Mouse (Mus musculus) lung, embryonic 14.5 days (tissue): ENCODE measurements at regions not wholly inside any gene's neighbourhood (a gene's known extent, or its start where the extent isn't known, plus 50 kb on each side); places are given as distances from the start of the nearest gene placed in this dataset.

Source experiments
- ATAC-seq: fragments of 200-750 bp; cut with Nextera tagmentation; 2 replicates; pipeline ENCODE4 v1.8.0; 2017; ENCODE audit warnings: mild to moderate bottlenecking, moderate TSS enrichment, moderate library complexity; ENCODE audit not compliant: insufficient read depth
- DNase-seq: peaks from one replicate; pipeline ENCODE4 v3.0.0-alpha.2; 2015
- H3K27ac ChIP-seq: fragments of 300-500 bp; sonication (generic); 2 replicates; pipeline ENCODE4 v1.5.1; 2014; ENCODE audit warnings: low read depth, mild to moderate bottlenecking, moderate library complexity
- H3K27me3 ChIP-seq: fragments of 300-500 bp; sonication (generic); 2 replicates; pipeline ENCODE4 v1.6.1; 2014; ENCODE audit warnings: low read length, control low read depth; ENCODE audit not compliant: insufficient read depth
- H3K36me3 ChIP-seq: fragments of 300-500 bp; sonication (generic); 2 replicates; pipeline ENCODE4 v1.6.1; 2014; ENCODE audit warnings: control low read depth; ENCODE audit not compliant: insufficient read depth
- H3K4me1 ChIP-seq: fragments of 300-500 bp; sonication (generic); 2 replicates; pipeline ENCODE4 v1.6.1; 2014; ENCODE audit warnings: antibody characterized with exemption, control low read depth; ENCODE audit not compliant: insufficient read depth
- H3K4me2 ChIP-seq: fragments of 300-500 bp; sonication (generic); 2 replicates; pipeline ENCODE4 v1.6.1; 2014; ENCODE audit warnings: mild to moderate bottlenecking
- H3K4me3 ChIP-seq: fragments of 300-500 bp; sonication (generic); 2 replicates; pipeline ENCODE4 v1.5.1; 2014; ENCODE audit warnings: low read depth, low read length
- H3K9ac ChIP-seq: fragments of 300-500 bp; sonication (generic); 2 replicates; pipeline ENCODE4 v1.6.1; 2014
- H3K9me3 ChIP-seq: fragments of 300-500 bp; sonication (generic); 2 replicates; pipeline ENCODE4 v1.6.1; 2016; ENCODE audit warnings: low read depth, low read length, control low read depth
- CTCF ChIP-seq: IDR thresholded peaks from 2 replicates; pipeline ENCODE4 v1.5.1; 2016; ENCODE audit warnings: antibody characterized with exemption, low read depth
- WGBS: fragments of 180-500 bp; shearing (Covaris S2); extraction: QIAGEN DNeasy Blood & Tissue Kit; methylation state at CpG from one replicate; pipeline ENCODE4 v1.1.7; 2014; 5-methylcytosine and 5-hydroxymethylcytosine counted together

- DNase-seq (no peak), ATAC-seq (no peak)
- 43% methylated on average over 10 of the region's 10 CpGs for WGBS
These were observed 493.8 kb upstream of the Pkn2 start for GRCm38 (mm10) chr3:143375527-143376061.

GRCm38 (mm10) chr3:143373501-143373900, 491.7 kb upstream of the Pkn2 start:
- DNase-seq: peak; percentile 53
- Histone ChIP-seq H3K27me3 (no peaks in the 10 kb centered on the region), H3K36me3 (no peaks in the 10 kb centered on the region), H3K4me3 (no peak overlapping the region), H3K27ac (no peak overlapping the region), H3K9me3 (no peaks in the 10 kb centered on the region), H3K4me1 (no peaks in the 10 kb centered on the region), H3K4me2 (no peak overlapping the region), H3K9ac (no peak overlapping the region)
- peak; percentile 86 for ATAC-seq
- WGBS: 48% methylated on average over 1 of the region's 1 CpGs
- TF ChIP-seq CTCF: no peak

More at GRCm38 (mm10) chr3:143375527-143376061, 493.8 kb upstream of the Pkn2 start:
- Histone ChIP-seq H3K9ac (no peak overlapping the region), H3K4me1 (no peaks in the 10 kb centered on the region), H3K27ac (no peak overlapping the region), H3K4me3 (no peak overlapping the region), H3K27me3 (no peaks in the 10 kb centered on the region), H3K4me2 (no peak overlapping the region), H3K36me3 (no peaks in the 10 kb centered on the region), H3K9me3 (no peaks in the 10 kb centered on the region)
- TF ChIP-seq CTCF: no peak

GRCm38 (mm10) chr3:143369002-143369401, 487.2 kb upstream of the Pkn2 start:
- no peaks in the 10 kb centered on the region for H3K36me3 ChIP-seq
- no peak for TF ChIP-seq CTCF
- no peak overlapping the region for H3K9ac ChIP-seq
- no peak overlapping the region for H3K4me2 ChIP-seq
- no peaks in the 10 kb centered on the region for H3K9me3 ChIP-seq
- DNase-seq (no peak), ATAC-seq (no peak)
- H3K27ac ChIP-seq: no peak overlapping the region
- no peak overlapping the region for H3K4me3 ChIP-seq
- no peaks in the 10 kb centered on the region for H3K27me3 ChIP-seq
- no peaks in the 10 kb centered on the region for H3K4me1 ChIP-seq
- 86% methylated on average over 1 of the region's 1 CpGs for WGBS

- no peaks in the 10 kb centered on the region for H3K9me3 ChIP-seq
- H3K4me3 ChIP-seq: no peak overlapping the region
- TF ChIP-seq CTCF: no peak
- ATAC-seq (no peak), DNase-seq (no peak)
- H3K4me1 ChIP-seq: no peaks in the 10 kb centered on the region
- 83% methylated on average over 7 of the region's 7 CpGs for WGBS
- H3K27ac ChIP-seq: no peak overlapping the region
- no peaks in the 10 kb centered on the region for H3K36me3 ChIP-seq
- no peak overlapping the region for H3K4me2 ChIP-seq
- no peaks in the 10 kb centered on the region for H3K27me3 ChIP-seq
- H3K9ac ChIP-seq: no peak overlapping the region
These were observed 458.2 kb upstream of the Pkn2 start for GRCm38 (mm10) chr3:143340032-143340431.

GRCm38 (mm10) chr3:143333339-143333738, 451.5 kb upstream of the Pkn2 start:
- no peaks in the 10 kb centered on the region for H3K4me1 ChIP-seq
- no peaks in the 10 kb centered on the region for H3K9me3 ChIP-seq
- DNase-seq: no peak
- ATAC-seq: no peak
- WGBS: 92% methylated on average over 3 of the region's 3 CpGs
- no peak for TF ChIP-seq CTCF
- no peak overlapping the region for H3K4me3 ChIP-seq
- no peak overlapping the region for H3K9ac ChIP-seq
- no peaks in the 10 kb centered on the region for H3K36me3 ChIP-seq
- H3K4me2 ChIP-seq: no peak overlapping the region
- no peak overlapping the region for H3K27ac ChIP-seq
- H3K27me3 ChIP-seq: no peaks in the 10 kb centered on the region

GRCm38 (mm10) chr3:143328521-143328920, 446.7 kb upstream of the Pkn2 start:
- H3K4me1 ChIP-seq: no peaks in the 10 kb centered on the region
- no peaks in the 10 kb centered on the region for H3K27me3 ChIP-seq
- DNase-seq (no peak), ATAC-seq (no peak)
- H3K36me3 ChIP-seq: no peaks in the 10 kb centered on the region
- no peak for TF ChIP-seq CTCF
- no peak overlapping the region for H3K4me3 ChIP-seq
- H3K27ac ChIP-seq: no peak overlapping the region
- H3K9me3 ChIP-seq: no peaks in the 10 kb centered on the region
- no peak overlapping the region for H3K4me2 ChIP-seq
- H3K9ac ChIP-seq: no peak overlapping the region

- DNase-seq (peak; percentile 56), ATAC-seq (peak; percentile 75; the same call in 1 of the 2 replicates)
- no peak overlapping the region for H3K4me2 ChIP-seq
- no peak overlapping the region for H3K9ac ChIP-seq
- no peaks in the 10 kb centered on the region for H3K9me3 ChIP-seq
- H3K4me1 ChIP-seq: no peaks in the 10 kb centered on the region
- 17% methylated on average over 4 of the region's 4 CpGs for WGBS
- H3K27me3 ChIP-seq: no peaks in the 10 kb centered on the region
- H3K27ac ChIP-seq: no peak overlapping the region
- no peaks in the 10 kb centered on the region for H3K36me3 ChIP-seq
- no peak overlapping the region for H3K4me3 ChIP-seq
- no peak for TF ChIP-seq CTCF
These were observed 445.8 kb upstream of the Pkn2 start for GRCm38 (mm10) chr3:143327652-143328051.

GRCm38 (mm10) chr3:143316457-143316856, 434.7 kb upstream of the Pkn2 start:
- no peak overlapping the region for H3K27ac ChIP-seq
- DNase-seq (peak; percentile 40), ATAC-seq (no peak)
- H3K9ac ChIP-seq: no peak overlapping the region
- H3K9me3 ChIP-seq: no peaks in the 10 kb centered on the region
- no peaks in the 10 kb centered on the region for H3K27me3 ChIP-seq
- H3K4me3 ChIP-seq: no peak overlapping the region
- 52% methylated on average over 7 of the region's 7 CpGs for WGBS
- TF ChIP-seq CTCF: no peak
- H3K36me3 ChIP-seq: no peaks in the 10 kb centered on the region
- 0 out of 2 replicates have a peak, but pooled peaks cover 3% of the 10 kb centered on the region for H3K4me1 ChIP-seq
- no peak overlapping the region for H3K4me2 ChIP-seq
